Mouse (Mus musculus): ENCODE data around the gene Rnf144a.

GRCm38 (mm10) chr12:26340621-26341020 is 74.4 kb downstream of the Rnf144a start:
- TF ChIP-seq CTCF (IDR thresholded peaks at IDR 0.05 in 2 of 3, conservative IDR thresholded peaks at IDR 0.05 in 1 of 3; ENCODE audit: control insufficient read depth in 1 of 3, insufficient read depth in 1 of 3, low read depth in 2 of 3, low read length in 3 of 3, poor library complexity in 1 of 3, severe bottlenecking in 1 of 3) (no peak), MAX (IDR thresholded peaks at IDR 0.05; ENCODE audit: low read length) (no peak), GATA1 (IDR thresholded peaks at IDR 0.05; ENCODE audit: low read depth, low read length) (no peak)

All from MEL (cell line).